Mouse (Mus musculus) kidney, adult 2 months (tissue): Measurements from ENCODE around the gene Kng2. TPM values are rescaled to one million over a fixed set of nuclear protein-coding genes. Genes with fewer than 3 reads are reported as not detected.
"Not testable (repeated sequence)": the region's sequence is repeated elsewhere in the genome, so short reads cannot be mapped to it uniquely, and the experiment has no call there.

Source experiments
- DNase-seq: peaks from one replicate; pipeline ENCODE4 v3.0.0; 2021
- H3K27ac ChIP-seq: fragments of 200-500 bp; 2 replicates; pipeline ENCODE4 v1.5.1; 2012; ENCODE audit warnings: low read depth, low read length, control low read depth, inconsistent platforms; ENCODE audit not compliant: insufficient read depth
- H3K27me3 ChIP-seq: fragments of 200-500 bp; replicated peaks from 2 replicates; pipeline ENCODE4 v1.6.1; 2012; ENCODE audit warnings: mild to moderate bottlenecking, moderate library complexity, low read length, inconsistent platforms; ENCODE audit not compliant: control insufficient read depth, insufficient read depth
- H3K36me3 ChIP-seq: fragments of 200-500 bp; 2 replicates; pipeline ENCODE4 v1.6.1; 2012; ENCODE audit warnings: mild to moderate bottlenecking, moderate library complexity, low read length, inconsistent platforms; ENCODE audit not compliant: control insufficient read depth, insufficient read depth
- H3K4me1 ChIP-seq: fragments of 200-500 bp; 2 replicates; pipeline ENCODE4 v1.6.1; 2011; ENCODE audit warnings: low read length; ENCODE audit not compliant: control insufficient read depth, insufficient read depth
- H3K4me3 ChIP-seq: fragments of 200-500 bp; 2 replicates; pipeline ENCODE4 v1.5.1; 2011; ENCODE audit warnings: mild to moderate bottlenecking, low read depth, low read length, control low read depth; ENCODE audit not compliant: insufficient read depth
- CTCF ChIP-seq: fragments of 200-500 bp; conservative IDR thresholded peaks from 2 replicates; pipeline ENCODE4 v1.5.1; 2011; ENCODE audit warnings: low read depth, mild to moderate bottlenecking, control low read depth, low read length, moderate library complexity, mixed read lengths; ENCODE audit not compliant: insufficient read depth, insufficient read length
- POLR2A ChIP-seq: fragments of 200-500 bp; IDR thresholded peaks from one replicate; pipeline ENCODE4 v1.6.1; 2011; ENCODE audit warnings: low read depth, low read length, control low read depth
- WGBS: fragments of 180-500 bp; shearing (Covaris S2); methylation state at CpG from one replicate; pipeline ENCODE4 v1.1.7; 2018; 5-methylcytosine and 5-hydroxymethylcytosine counted together
- polyA plus RNA-seq: library from polyadenylated mRNA; depleted of rRNA; stranded (reverse); fragments of >200 nt; gene quantifications from 2 replicates; pipeline ENCODE4 v1.2.3, GENCODE M21; 2012

The Kng2 gene
- polyA plus RNA-seq, 1 experiment = 173 TPM

- WGBS = 36% methylated on average over 4 of the region's 4 CpGs
- Histone ChIP-seq H3K4me3 (no peak overlapping the region), H3K27me3 (no peaks in the 10 kb centered on the region), H3K4me1 (peaks cover 38% of the 10 kb centered on the region), H3K27ac (peak overlapping the region; percentile 98), H3K36me3 (no peaks in the 10 kb centered on the region)
- DNase-seq = peak; percentile 94
- TF ChIP-seq CTCF (no peak), POLR2A (no peak)
Measured at GRCm38 (mm10) chr16:23039281-23039680, 10.0 kb upstream of the Kng2 start.

- 40% methylated on average over 7 of the region's 7 CpGs for WGBS
Measured at GRCm38 (mm10) chr16:23037744-23038143, 8.5 kb upstream of the Kng2 start.

GRCm38 (mm10) chr16:23033673-23034072 lies 4.4 kb upstream of the Kng2 start:
- peaks cover 28% of the 10 kb centered on the region for H3K4me1 ChIP-seq
- peak overlapping the region; percentile 85 for H3K27ac ChIP-seq
- no peak overlapping the region for H3K4me3 ChIP-seq
- WGBS = 23% methylated on average over 4 of the region's 4 CpGs
- H3K36me3 ChIP-seq = no peaks in the 10 kb centered on the region
- H3K27me3 ChIP-seq = no peaks in the 10 kb centered on the region
- TF ChIP-seq CTCF (no peak), POLR2A (no peak)
- peak; percentile 95 for DNase-seq

More at GRCm38 (mm10) chr16:23037744-23038143, 8.5 kb upstream of the Kng2 start:
- TF ChIP-seq CTCF (no peak), POLR2A (no peak)
- Histone ChIP-seq H3K27ac (peak overlapping the region; percentile 98), H3K27me3 (no peaks in the 10 kb centered on the region), H3K4me1 (peaks cover 44% of the 10 kb centered on the region), H3K36me3 (no peaks in the 10 kb centered on the region), H3K4me3 (no peak overlapping the region)
- peak; percentile 94 for DNase-seq

DNA sequence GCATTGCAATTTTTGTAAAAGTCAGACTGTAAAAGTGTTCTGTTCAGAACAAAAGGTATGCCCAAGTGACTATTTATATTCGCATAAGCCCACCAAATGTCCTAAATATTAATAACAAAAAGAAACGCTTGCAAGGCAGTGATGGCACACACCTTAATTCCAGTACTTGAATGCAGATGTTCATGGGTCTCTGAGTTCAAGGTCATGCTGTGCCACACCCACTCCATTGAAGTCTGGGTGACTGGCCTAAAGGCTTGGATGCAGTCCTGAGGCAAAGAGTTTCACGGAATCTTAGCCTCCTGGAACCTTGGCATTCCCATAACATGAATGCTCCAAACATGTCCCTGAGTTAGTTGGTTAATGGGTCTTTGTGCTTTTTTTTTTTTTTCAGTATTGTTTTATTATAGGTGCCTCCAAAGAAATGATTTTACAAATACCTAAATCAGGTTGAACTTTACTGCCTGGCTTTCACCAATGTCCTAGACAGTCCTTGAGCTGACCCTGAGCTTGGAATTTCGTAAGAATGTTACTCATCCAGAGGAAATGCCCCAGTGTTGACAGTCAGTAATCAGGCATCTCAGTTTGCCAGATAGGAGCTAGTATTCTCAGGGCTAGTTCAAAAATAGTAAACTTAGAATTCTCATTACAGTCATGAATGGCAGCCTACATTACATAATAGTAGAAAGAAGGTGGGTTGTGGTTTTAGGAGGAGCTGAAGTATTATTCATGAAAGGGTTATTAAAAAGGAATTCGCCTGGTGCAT lies 1.6 kb upstream of the Kng2 start:
- Histone ChIP-seq H3K4me3 (no peak overlapping the region), H3K36me3 (no peaks in the 10 kb centered on the region), H3K4me1 (peaks cover 17% of the 10 kb centered on the region), H3K27me3 (no peaks in the 10 kb centered on the region), H3K27ac (peak overlapping the region; percentile 87; the same call in 1 of the 2 replicates)
- DNase-seq = peak; percentile 42
- no peak for TF ChIP-seq POLR2A
- TF ChIP-seq CTCF = no peak
- 64% methylated on average over 5 of the region's 5 CpGs for WGBS

DNA sequence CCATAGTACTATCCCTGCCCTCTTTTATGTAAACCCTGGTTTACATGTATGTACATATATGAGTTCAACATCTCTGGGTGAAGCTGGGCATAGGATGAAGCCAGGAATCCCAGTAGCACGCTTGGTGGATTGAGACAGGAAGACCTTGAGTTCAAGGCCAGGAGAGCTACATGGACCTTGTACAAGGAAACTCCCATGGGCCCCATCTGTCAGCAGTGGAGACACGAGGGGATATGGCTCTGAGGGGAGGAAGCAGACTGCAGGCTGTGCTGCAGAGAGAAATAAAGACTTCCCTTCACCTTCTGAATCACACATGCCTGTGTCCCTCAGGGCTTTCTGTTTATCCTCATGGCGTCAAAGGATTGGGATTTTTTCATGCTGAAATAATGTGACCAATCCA lies 1.9 kb downstream of the Kng2 start:
- peak overlapping the region; percentile 86 for H3K27ac ChIP-seq
- 34% methylated on average over 3 of the region's 3 CpGs for WGBS
- H3K36me3 ChIP-seq, H3K27me3 ChIP-seq: not testable (repeated sequence)
- peaks cover 15% of the 10 kb centered on the region for H3K4me1 ChIP-seq
- peak overlapping the region; percentile 50 for H3K4me3 ChIP-seq
- DNase-seq = peak; percentile 16

DNA sequence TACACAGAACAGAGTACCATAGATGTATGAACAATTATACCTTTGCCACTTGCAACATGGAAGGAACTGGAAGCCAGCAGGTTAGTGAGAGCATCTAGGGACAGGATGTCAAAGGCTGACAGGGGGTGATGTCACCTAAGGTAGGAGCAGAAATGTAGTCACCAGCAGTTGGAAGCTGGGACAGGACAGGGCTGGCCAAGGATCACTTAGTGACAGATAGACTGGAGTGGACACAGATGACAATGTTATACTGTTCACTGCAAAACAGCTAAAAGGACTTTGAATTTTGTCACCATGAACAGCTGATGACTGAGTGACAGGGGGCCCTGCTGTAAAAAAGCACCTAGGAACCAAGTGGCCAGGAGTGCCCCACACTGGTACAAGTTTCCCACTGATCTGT lies 2.7 kb downstream of the Kng2 start:
- no peak for DNase-seq
- Histone ChIP-seq H3K36me3 (no peaks in the 10 kb centered on the region; the same call in 1 of the 2 replicates), H3K4me1 (peaks cover 15% of the 10 kb centered on the region), H3K27ac (peak overlapping the region; percentile 85), H3K27me3 (no peaks in the 10 kb centered on the region), H3K4me3 (peak overlapping the region; percentile 40; the same call in 1 of the 2 replicates)
- TF ChIP-seq POLR2A (no peak), CTCF (no peak)

GRCm38 (mm10) chr16:23025111-23025510 lies 4.2 kb downstream of the Kng2 start:
- no peak for TF ChIP-seq CTCF
- no peak for TF ChIP-seq POLR2A

GRCm38 (mm10) chr16:23020571-23020970 lies 8.7 kb downstream of the Kng2 start:
- 57% methylated on average over 1 of the region's 1 CpGs for WGBS
- H3K27ac ChIP-seq, H3K4me1 ChIP-seq, DNase-seq, H3K4me3 ChIP-seq, H3K27me3 ChIP-seq, H3K36me3 ChIP-seq: not testable (repeated sequence)

More at GRCm38 (mm10) chr16:23025111-23025510, 4.2 kb downstream of the Kng2 start:
- H3K4me3 ChIP-seq = no peak overlapping the region; the same call in 1 of the 2 replicates
- H3K27ac ChIP-seq = peak overlapping the region; percentile 93
- no peaks in the 10 kb centered on the region for H3K27me3 ChIP-seq
- WGBS = 38% methylated on average over 6 of the region's 6 CpGs
- DNase-seq = peak; percentile 83
- no peaks in the 10 kb centered on the region; the same call in 1 of the 2 replicates for H3K36me3 ChIP-seq
- peaks cover 15% of the 10 kb centered on the region for H3K4me1 ChIP-seq

- H3K4me1 ChIP-seq, H3K4me3 ChIP-seq, H3K27me3 ChIP-seq, DNase-seq, H3K36me3 ChIP-seq, H3K27ac ChIP-seq: not testable (repeated sequence)
- 84% methylated on average over 8 of the region's 8 CpGs for whole genome bisulfite sequencing
Measured at GRCm38 (mm10) chr16:23014645-23015044, 14.6 kb downstream of the Kng2 start.

DNA sequence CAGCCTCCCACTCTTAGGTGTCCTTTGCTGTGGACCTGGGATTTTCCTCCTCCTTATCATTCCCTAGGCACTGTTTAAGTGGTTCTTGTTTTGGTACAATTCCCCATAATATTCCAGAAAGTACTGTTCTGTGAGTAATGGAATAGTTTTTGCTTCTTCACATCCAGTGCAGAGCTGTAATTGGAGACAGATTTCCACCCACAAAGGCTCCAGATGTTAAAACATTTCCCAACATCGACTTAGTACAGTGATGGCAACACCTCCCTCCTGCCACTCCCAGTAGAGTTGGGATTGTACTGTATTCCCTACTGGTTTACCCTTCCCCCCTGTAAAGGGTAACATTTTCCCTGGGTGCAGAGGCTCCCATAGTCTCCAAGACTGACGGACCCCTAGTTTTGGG lies 15.5 kb downstream of the Kng2 start:
- not testable (repeated sequence) for H3K4me1 ChIP-seq, DNase-seq, H3K4me3 ChIP-seq, H3K27ac ChIP-seq, H3K27me3 ChIP-seq, H3K36me3 ChIP-seq
- 66% methylated on average over 2 of the region's 2 CpGs for WGBS
